Mouse (Mus musculus) limb, embryonic 12.5 days (tissue): Measurements from ENCODE around the gene Stard13. TPM values are rescaled to one million over a fixed set of nuclear protein-coding genes. Genes with fewer than 3 reads are reported as not detected.

Experiments used
- ATAC-seq: fragments of 200-750 bp; cut with Nextera tagmentation; 2 replicates; pipeline ENCODE4 v1.8.0; 2017; ENCODE audit warnings: low read depth, moderate TSS enrichment; ENCODE audit not compliant: insufficient number of reproducible peaks, insufficient read depth, low FRiP score, low TSS enrichment
- H3K27ac ChIP-seq: fragments of 300-500 bp; sonication (generic); 2 replicates; pipeline ENCODE4 v1.5.1; 2016; ENCODE audit warnings: mild to moderate bottlenecking, moderate library complexity
- H3K27me3 ChIP-seq: fragments of 300-500 bp; sonication (generic); 2 replicates; pipeline ENCODE4 v1.6.1; 2016; ENCODE audit warnings: mild to moderate bottlenecking, moderate library complexity
- H3K36me3 ChIP-seq: fragments of 300-500 bp; sonication (generic); 2 replicates; pipeline ENCODE4 v1.6.1; 2016; ENCODE audit warnings: mild to moderate bottlenecking, moderate library complexity
- H3K4me1 ChIP-seq: fragments of 300-500 bp; sonication (generic); replicated peaks from 2 replicates; pipeline ENCODE4 v1.6.1; 2016
- H3K4me2 ChIP-seq: fragments of 300-500 bp; sonication (generic); 2 replicates; pipeline ENCODE4 v1.6.1; 2016; ENCODE audit warnings: mild to moderate bottlenecking, moderate library complexity
- H3K4me3 ChIP-seq: fragments of 300-500 bp; sonication (generic); replicated peaks from 2 replicates; pipeline ENCODE4 v1.5.1; 2016; ENCODE audit warnings: mild to moderate bottlenecking
- H3K9ac ChIP-seq: fragments of 300-500 bp; sonication (generic); replicated peaks from 2 replicates; pipeline ENCODE4 v1.6.1; 2016; ENCODE audit warnings: mild to moderate bottlenecking, moderate library complexity
- H3K9me3 ChIP-seq: fragments of 300-500 bp; sonication (generic); 2 replicates; pipeline ENCODE4 v1.6.1; 2016; ENCODE audit warnings: mild to moderate bottlenecking, moderate library complexity
- WGBS: fragments of 180-500 bp; shearing (Covaris S2); methylation state at CpG from one replicate; pipeline ENCODE4 v1.1.7; 2016; 5-methylcytosine and 5-hydroxymethylcytosine counted together
- polyA plus RNA-seq: library from polyadenylated mRNA; unstranded; fragments of >200 nt; fragmentation: Nextera tagmentation; extraction: Ambion mirVana; gene quantifications from 2 replicates; pipeline ENCODE4 v1.2.1, GENCODE M21; 2016

Gene Stard13
- polyA plus RNA-seq, 1 experiment from 2014 or later, result 7.9 TPM

DNA sequence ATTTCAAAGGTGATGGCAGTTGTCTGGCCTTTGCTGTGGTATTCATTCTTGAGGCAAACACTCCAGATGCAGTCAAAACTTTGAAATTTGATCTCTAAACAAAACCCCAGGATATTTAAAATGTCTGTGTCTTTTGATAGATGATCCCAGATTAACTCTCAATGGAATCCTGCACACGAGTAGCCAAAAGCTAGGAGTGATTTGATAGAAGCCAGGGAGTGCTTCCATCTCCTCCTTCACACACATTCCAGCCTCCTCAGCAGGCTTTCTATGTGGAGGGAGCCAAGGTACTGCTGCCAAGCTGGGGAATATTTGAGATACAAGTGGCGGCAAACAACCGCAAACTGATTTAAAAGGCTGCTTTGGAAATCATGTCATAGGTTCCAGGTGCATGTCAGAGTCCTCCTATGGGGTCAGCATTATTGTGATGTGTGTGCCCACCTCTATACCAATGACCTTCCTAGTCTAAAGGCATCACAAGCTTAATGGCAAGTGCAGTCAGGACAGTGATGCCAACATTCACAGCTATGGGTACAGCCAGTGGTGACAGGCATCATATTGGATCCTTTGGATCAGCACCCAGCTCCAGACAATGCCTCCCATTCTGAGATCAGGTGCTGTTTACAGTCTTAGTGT is 39.6 kb downstream of the Stard13 start:
- ATAC-seq, result no peak
- Histone ChIP-seq H3K4me2 (no peak overlapping the region), H3K9me3 (no peaks in the 10 kb centered on the region), H3K36me3 (no peaks in the 10 kb centered on the region), H3K27ac (no peak overlapping the region), H3K4me3 (no peak overlapping the region), H3K27me3 (no peaks in the 10 kb centered on the region), H3K9ac (no peak overlapping the region), H3K4me1 (peaks cover 8% of the 10 kb centered on the region)
- WGBS, result 51% methylated on average over 3 of the region's 3 CpGs

DNA sequence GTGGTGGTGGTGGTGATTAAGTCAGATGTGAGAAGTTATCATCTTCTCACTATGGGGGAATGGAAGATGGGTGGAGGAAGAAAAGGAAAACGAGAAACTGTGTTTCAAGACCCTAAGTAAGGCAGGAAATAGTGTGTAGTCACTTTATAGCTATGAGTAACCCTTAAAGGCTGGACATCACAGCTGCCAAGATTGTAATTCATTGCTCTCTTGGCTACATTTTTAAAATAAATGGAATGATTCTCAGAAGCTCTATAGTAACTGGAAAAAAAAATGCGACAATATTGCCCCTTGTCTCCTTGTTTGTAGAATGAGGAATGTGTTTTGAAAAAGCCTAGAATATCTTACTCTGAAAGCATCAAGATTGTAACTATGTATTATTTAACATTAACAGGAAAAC is 41.4 kb downstream of the Stard13 start:
- 75% methylated on average over 2 of the region's 2 CpGs for WGBS
- no peak overlapping the region for H3K27ac ChIP-seq
- no peak overlapping the region for H3K9ac ChIP-seq

DNA sequence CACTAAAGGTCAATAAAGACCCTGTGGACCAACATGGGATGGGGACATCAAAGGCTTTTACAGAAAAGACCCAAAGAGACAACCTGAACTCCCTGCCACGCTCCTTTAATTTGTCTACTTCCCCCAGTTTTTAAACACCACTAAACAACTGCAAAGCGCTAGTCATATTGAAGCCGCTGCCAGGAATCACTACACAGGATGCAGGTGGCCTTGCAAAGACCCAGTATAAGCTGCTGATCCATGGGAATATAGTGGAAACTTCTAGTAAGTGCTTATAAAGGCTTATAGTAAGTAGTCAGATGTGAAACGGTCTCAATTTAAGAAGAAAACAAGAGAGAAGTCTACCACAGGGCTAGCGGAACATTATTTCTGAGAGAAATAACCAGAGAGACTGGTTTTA is 42.9 kb downstream of the Stard13 start:
- Histone ChIP-seq H3K9ac (no peak overlapping the region), H3K9me3 (no peaks in the 10 kb centered on the region), H3K27me3 (no peaks in the 10 kb centered on the region), H3K36me3 (no peaks in the 10 kb centered on the region), H3K27ac (peak overlapping the region; percentile 45; the same call in 1 of the 2 replicates), H3K4me2 (peak overlapping the region; percentile 89), H3K4me3 (no peak overlapping the region), H3K4me1 (peaks cover 8% of the 10 kb centered on the region)
- ATAC-seq, result no peak
- 66% methylated on average over 5 of the region's 5 CpGs for WGBS

More for the DNA sequence above, 41.4 kb downstream of the Stard13 start:
- no peaks in the 10 kb centered on the region for H3K36me3 ChIP-seq
- no peaks in the 10 kb centered on the region for H3K9me3 ChIP-seq
- H3K27me3 ChIP-seq, result no peaks in the 10 kb centered on the region
- no peak overlapping the region for H3K4me3 ChIP-seq
- peaks cover 8% of the 10 kb centered on the region for H3K4me1 ChIP-seq
- ATAC-seq, result no peak
- no peak overlapping the region for H3K4me2 ChIP-seq

DNA sequence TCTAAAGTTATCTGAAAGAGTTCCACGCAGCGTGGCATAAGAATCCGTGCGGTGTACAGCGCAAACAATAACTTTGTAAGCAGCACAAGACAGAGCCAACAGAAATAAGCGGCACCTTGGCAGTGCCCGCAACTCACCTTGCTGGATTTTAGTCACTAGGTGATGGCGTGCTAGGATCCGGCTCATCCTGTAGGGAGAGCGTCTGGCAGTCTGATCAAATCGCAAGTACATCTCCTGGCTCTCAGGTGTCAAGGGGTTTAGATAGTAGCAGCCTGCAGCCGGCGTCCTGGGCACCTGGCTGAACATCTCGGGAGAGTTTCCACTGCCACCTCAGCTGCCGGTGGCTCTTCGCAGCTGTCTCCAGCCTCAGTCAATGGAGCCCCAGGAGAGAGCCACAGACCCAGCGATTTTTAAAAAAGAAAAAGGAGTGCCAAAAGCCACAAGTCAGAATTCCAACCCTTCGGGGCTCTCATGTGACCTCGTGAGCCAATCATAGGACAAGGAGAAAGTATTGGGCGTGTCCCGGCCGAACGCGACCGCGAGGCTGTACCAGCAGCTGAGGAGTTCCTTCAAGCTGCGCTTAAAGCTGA is 43.8 kb downstream of the Stard13 start:
- peak; percentile 91 for ATAC-seq
- H3K27ac ChIP-seq, result peak overlapping the region; percentile 57; the same call in 1 of the 2 replicates
- no peaks in the 10 kb centered on the region for H3K36me3 ChIP-seq
- H3K4me3 ChIP-seq, result peak overlapping the region; percentile 62
- peak overlapping the region; percentile 89 for H3K4me2 ChIP-seq
- peaks cover 8% of the 10 kb centered on the region for H3K4me1 ChIP-seq
- 3% methylated on average over 27 of the region's 27 CpGs for WGBS
- no peaks in the 10 kb centered on the region for H3K9me3 ChIP-seq
- H3K27me3 ChIP-seq, result no peaks in the 10 kb centered on the region
- peak overlapping the region; percentile 70 for H3K9ac ChIP-seq

DNA sequence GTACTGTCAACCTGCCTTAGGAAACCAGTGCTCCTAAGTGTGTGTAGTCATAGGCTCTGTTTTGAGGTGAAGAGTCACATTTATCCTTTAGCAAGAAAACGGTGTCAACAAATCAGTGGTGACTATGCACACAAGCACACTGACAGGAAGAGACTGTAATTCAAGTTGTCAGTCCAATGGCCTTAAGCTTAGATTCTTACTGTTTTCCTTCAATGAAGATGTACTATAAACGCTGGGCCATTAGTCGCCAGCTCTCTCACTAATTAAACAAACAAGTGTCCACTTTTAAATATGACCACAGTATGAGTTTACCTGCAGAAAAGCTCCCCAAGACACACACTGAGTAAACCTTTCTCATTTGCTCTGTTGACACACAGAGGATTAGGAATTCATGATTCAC is 44.3 kb downstream of the Stard13 start:
- H3K4me2 ChIP-seq, result peak overlapping the region; percentile 89

DNA sequence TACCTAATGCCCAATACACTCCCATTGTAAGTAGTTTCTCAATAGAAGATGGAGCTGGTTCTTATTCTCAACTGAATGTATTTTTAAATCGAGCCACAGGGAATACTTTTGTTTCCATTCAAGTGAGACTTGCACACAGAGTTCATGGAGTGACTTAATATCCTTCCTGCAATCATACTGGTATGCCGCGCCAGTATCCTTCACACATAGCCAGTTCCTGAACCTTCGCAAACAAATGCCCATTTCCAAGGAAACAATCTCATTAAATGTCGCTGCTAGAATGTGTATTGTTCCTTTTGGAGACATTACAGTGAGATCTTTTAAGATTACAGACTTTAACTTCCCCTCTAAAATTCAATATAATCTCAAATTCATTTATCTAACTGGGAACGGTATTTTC is 45.0 kb downstream of the Stard13 start:
- H3K9ac ChIP-seq, result no peak overlapping the region
- peaks cover 8% of the 10 kb centered on the region for H3K4me1 ChIP-seq
- no peaks in the 10 kb centered on the region for H3K36me3 ChIP-seq
- no peak overlapping the region for H3K4me3 ChIP-seq
- no peaks in the 10 kb centered on the region for H3K27me3 ChIP-seq
- WGBS, result 91% methylated on average over 6 of the region's 6 CpGs
- H3K27ac ChIP-seq, result no peak overlapping the region
- peak overlapping the region; percentile 89 for H3K4me2 ChIP-seq
- ATAC-seq, result no peak
- no peaks in the 10 kb centered on the region for H3K9me3 ChIP-seq

More for the DNA sequence above, 44.3 kb downstream of the Stard13 start:
- H3K4me1 ChIP-seq, result peaks cover 8% of the 10 kb centered on the region
- H3K4me3 ChIP-seq, result peak overlapping the region; percentile 62
- no peaks in the 10 kb centered on the region for H3K9me3 ChIP-seq
- 23% methylated on average over 3 of the region's 3 CpGs for WGBS
- H3K27ac ChIP-seq, result 0 out of 2 replicates have a peak overlapping the region, but pooled peaks have one; percentile 57
- H3K9ac ChIP-seq, result peak overlapping the region; percentile 70
- no peak for ATAC-seq
- no peaks in the 10 kb centered on the region for H3K36me3 ChIP-seq
- H3K27me3 ChIP-seq, result no peaks in the 10 kb centered on the region

DNA sequence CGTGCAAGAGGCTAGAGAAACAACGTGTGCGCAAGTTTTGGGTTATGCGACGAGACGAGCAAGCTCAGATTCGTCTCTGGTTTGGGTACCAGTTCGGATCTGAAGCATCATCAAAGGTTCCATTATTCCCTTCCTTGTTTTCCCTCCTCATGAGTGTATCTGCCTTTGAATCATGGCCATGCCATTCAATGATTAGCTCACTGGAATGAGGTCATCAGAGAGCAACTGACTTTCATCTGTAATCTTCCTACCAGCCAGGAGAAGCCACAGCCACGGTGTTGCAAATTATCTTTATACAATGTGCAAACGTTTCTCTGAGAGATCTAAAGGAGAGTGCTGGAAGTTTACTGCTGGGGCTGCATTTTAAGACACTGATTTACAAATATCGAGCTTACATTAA is 46.3 kb downstream of the Stard13 start:
- no peak for ATAC-seq
- Histone ChIP-seq H3K27me3 (no peaks in the 10 kb centered on the region), H3K9me3 (no peaks in the 10 kb centered on the region), H3K36me3 (no peaks in the 10 kb centered on the region), H3K4me1 (peaks cover 8% of the 10 kb centered on the region), H3K27ac (no peak overlapping the region), H3K9ac (no peak overlapping the region), H3K4me3 (no peak overlapping the region), H3K4me2 (no peak overlapping the region)
- 86% methylated on average over 11 of the region's 11 CpGs for WGBS

DNA sequence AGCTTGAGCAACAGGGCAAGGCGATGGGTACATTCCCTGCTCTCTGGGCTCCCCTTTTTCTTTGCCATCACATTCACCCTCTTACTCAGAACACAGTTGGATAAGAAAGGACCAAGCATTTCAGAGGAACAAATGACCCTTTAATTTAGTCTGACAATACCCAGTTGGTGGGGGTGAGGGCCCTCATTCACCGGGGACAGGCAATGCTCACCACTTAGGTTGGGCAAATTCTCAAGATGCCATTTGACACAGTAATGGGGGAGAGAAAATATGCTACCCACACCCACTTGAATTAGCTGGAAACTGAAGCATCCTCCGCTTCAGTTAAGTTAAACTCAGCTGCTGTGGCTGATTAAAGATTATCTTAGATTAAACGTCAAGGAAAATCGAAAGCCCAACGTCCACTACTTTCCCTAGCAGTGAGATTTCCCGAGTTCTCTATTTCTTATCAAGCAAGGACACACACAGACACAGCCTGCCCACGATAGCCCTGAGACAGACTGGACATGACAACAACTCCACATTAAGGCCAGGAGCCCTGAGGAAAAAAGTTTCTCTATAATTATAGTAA is 48.3 kb downstream of the Stard13 start:
- H3K4me3 ChIP-seq, result no peak overlapping the region
- no peaks in the 10 kb centered on the region for H3K36me3 ChIP-seq
- 89% methylated on average over 8 of the region's 8 CpGs for whole genome bisulfite sequencing
- no peak overlapping the region for H3K4me2 ChIP-seq
- H3K27ac ChIP-seq, result no peak overlapping the region
- no peak for ATAC-seq
- no peak overlapping the region for H3K9ac ChIP-seq
- no peaks in the 10 kb centered on the region; the same call in 1 of the 2 replicates for H3K4me1 ChIP-seq
- H3K27me3 ChIP-seq, result no peaks in the 10 kb centered on the region
- H3K9me3 ChIP-seq, result no peaks in the 10 kb centered on the region

DNA sequence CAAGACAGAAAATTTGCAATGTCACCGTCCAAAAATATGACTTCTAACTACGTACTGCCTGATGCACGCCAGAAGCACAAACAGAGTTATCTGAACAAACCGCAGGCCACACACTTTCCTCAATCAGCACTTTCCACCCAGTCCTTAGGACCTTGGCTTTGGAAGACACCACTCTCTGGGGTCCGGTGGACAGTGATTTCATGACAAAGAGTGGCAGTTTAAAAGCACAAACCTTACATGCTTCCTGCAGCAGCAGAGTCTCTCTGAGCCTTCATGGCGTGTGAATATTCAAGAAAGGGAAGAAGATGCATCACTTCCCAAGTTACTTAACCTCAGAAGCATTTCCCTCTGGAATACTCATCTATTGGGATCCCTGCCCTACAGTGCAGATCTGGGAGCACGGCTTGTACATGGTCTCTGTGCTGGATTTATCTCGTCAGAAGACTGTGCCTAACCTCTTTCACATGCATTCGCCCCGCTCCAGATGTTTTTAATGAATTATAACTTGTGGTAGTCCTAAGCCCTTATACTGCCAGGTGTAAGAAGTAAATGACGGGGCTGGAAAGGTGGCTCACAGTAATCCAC is 49.9 kb downstream of the Stard13 start:
- no peak overlapping the region for H3K4me2 ChIP-seq
- ATAC-seq, result no peak
- H3K27ac ChIP-seq, result no peak overlapping the region
- no peaks in the 10 kb centered on the region for H3K9me3 ChIP-seq
- no peaks in the 10 kb centered on the region for H3K36me3 ChIP-seq
- H3K4me3 ChIP-seq, result no peak overlapping the region
- 70% methylated on average over 11 of the region's 11 CpGs for WGBS
- H3K9ac ChIP-seq, result no peak overlapping the region
- H3K27me3 ChIP-seq, result no peaks in the 10 kb centered on the region
- no peaks in the 10 kb centered on the region; the same call in 1 of the 2 replicates for H3K4me1 ChIP-seq

DNA sequence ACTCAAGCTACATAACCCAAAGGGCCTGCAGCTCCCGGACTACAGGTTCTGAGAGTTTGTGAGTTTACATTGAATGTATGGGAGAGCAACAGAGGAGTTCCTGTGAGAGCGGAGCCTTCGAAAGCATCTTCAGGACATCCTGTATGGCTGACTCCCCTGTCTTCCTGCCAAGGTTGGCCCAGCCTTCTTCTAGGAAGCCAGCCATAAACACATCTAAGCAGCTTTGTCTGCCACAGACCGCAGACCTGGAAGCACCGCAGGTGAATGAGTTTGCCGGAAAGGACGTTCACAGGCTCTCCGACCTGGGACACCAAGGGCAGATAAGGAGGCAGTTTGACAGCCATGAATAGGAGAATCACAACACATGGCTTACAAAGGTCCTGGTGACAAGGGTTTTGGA is 52.3 kb downstream of the Stard13 start:
- H3K9me3 ChIP-seq, result no peaks in the 10 kb centered on the region
- ATAC-seq, result no peak
- H3K36me3 ChIP-seq, result no peaks in the 10 kb centered on the region
- no peaks in the 10 kb centered on the region for H3K27me3 ChIP-seq
- no peak overlapping the region for H3K9ac ChIP-seq
- H3K4me1 ChIP-seq, result no peaks in the 10 kb centered on the region; the same call in 1 of the 2 replicates
- no peak overlapping the region for H3K27ac ChIP-seq
- no peak overlapping the region for H3K4me3 ChIP-seq
- H3K4me2 ChIP-seq, result no peak overlapping the region
- WGBS, result 87% methylated on average over 8 of the region's 8 CpGs

DNA sequence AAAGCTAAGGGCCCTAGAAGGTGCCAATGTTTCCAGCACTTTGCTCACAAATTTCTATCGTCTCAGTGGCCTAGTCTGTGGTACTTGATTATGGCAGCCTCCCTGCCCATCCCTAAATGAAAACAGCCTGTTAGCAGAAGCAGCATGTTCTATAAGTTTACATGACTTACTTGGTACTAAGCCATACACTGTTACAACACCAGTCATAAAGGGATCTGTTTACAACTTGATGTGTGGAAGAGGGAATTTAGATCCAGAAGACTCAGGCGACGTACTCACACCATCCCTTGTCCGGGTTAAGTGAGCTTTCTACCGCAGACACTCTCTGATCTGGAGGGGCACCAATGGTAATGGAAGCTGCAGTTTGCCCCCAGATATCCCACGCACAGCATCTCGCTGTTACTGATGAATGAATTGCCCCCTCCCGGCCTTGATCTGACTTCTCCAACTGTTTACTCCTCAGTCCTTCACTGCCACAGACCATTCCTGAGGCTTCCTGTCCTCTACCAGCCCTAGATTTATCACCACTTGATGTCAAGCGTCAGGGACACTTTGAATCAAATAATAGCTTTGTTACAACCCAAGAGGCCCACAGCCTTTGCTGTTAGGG is 53.4 kb downstream of the Stard13 start:
- 50% methylated on average over 9 of the region's 9 CpGs for WGBS
- Histone ChIP-seq H3K9me3 (no peaks in the 10 kb centered on the region), H3K36me3 (no peaks in the 10 kb centered on the region), H3K9ac (no peak overlapping the region), H3K4me2 (no peak overlapping the region), H3K27me3 (no peaks in the 10 kb centered on the region), H3K4me3 (no peak overlapping the region), H3K4me1 (peaks cover 2% of the 10 kb centered on the region; the same call in 1 of the 2 replicates), H3K27ac (no peak overlapping the region)
- no peak for ATAC-seq
